Mouse (Mus musculus) cerebellum, postnatal 4 days (tissue): Measurements from ENCODE around the gene Dhx16.
A peak's percentile ranks its signal among the peaks of the same experiment; 100 is the strongest.
"Not testable (repeated sequence)": the region's sequence is repeated elsewhere in the genome, so short reads cannot be mapped to it uniquely, and the experiment has no call there.

ENCODE experiments used
- DNase-seq, 2 experiments: peaks; one replicate each; pipeline ENCODE4 v3.0.0; 2022; ENCODE audit warnings: low spot score in 2 of 2, mixed read lengths in 1 of 2

Gene Dhx16

GRCm38 (mm10) chr17:35920384-35920783 is 40.8 kb downstream of the Dhx16 start:
- no peak for DNase-seq

GRCm38 (mm10) chr17:35920862-35921562 is 41.4 kb downstream of the Dhx16 start:
- peak in 1 of 2 experiments; percentile 38 for DNase-seq

- DNase-seq, result no peak
Observed at GRCm38 (mm10) chr17:35921710-35922109, 42.1 kb downstream of the Dhx16 start.

- DNase-seq, result no peak
Observed at GRCm38 (mm10) chr17:35922566-35922965, 42.9 kb downstream of the Dhx16 start.

- DNase-seq, result no peak
Observed at GRCm38 (mm10) chr17:35923281-35923680, 43.7 kb downstream of the Dhx16 start.

GRCm38 (mm10) chr17:35927471-35927870 is 47.9 kb downstream of the Dhx16 start:
- no peak for DNase-seq

- DNase-seq, result no peak
Observed at GRCm38 (mm10) chr17:35929534-35929933, 49.9 kb downstream of the Dhx16 start.

- DNase-seq, result no peak
Observed at GRCm38 (mm10) chr17:35930627-35931026, 51.0 kb downstream of the Dhx16 start.

- DNase-seq, result no peak
Observed at GRCm38 (mm10) chr17:35932608-35933007, 53.0 kb downstream of the Dhx16 start.

GRCm38 (mm10) chr17:35935763-35936162 is 56.1 kb downstream of the Dhx16 start:
- not testable (repeated sequence) for DNase-seq

- peak in 1 of 2 experiments; percentile 35 for DNase-seq
Observed at GRCm38 (mm10) chr17:35937700-35938348, 58.2 kb downstream of the Dhx16 start.

GRCm38 (mm10) chr17:35939108-35939507 is 59.5 kb downstream of the Dhx16 start:
- DNase-seq, result no peak

GRCm38 (mm10) chr17:35939941-35940340 is 60.3 kb downstream of the Dhx16 start:
- DNase-seq, result no peak
